Mouse (Mus musculus) hindbrain, embryonic 13.5 days (tissue): ENCODE measurements at regions not wholly inside any gene's neighbourhood (a gene's known extent, or its start where the extent isn't known, plus 50 kb on each side); places are given as distances from the start of the nearest gene placed in this dataset.

Source experiments
- ATAC-seq: fragments of 200-750 bp; cut with Nextera tagmentation; 2 replicates; pipeline ENCODE4 v1.8.0; 2017; ENCODE audit warnings: moderate TSS enrichment; ENCODE audit not compliant: low FRiP score
- H3K27ac ChIP-seq: fragments of 300-500 bp; sonication (generic); 2 replicates; pipeline ENCODE4 v1.5.1; 2015; ENCODE audit warnings: inconsistent platforms, mild to moderate bottlenecking, moderate library complexity
- H3K27me3 ChIP-seq: fragments of 300-500 bp; sonication (generic); 2 replicates; pipeline ENCODE4 v1.6.1; 2015; ENCODE audit warnings: mild to moderate bottlenecking, inconsistent platforms
- H3K36me3 ChIP-seq: fragments of 300-500 bp; sonication (generic); 2 replicates; pipeline ENCODE4 v1.6.1; 2015; ENCODE audit warnings: mild to moderate bottlenecking, inconsistent platforms
- H3K4me1 ChIP-seq: fragments of 300-500 bp; sonication (generic); replicated peaks from 2 replicates; pipeline ENCODE4 v1.6.1; 2015; ENCODE audit warnings: inconsistent platforms
- H3K4me2 ChIP-seq: fragments of 300-500 bp; sonication (generic); 2 replicates; pipeline ENCODE4 v1.6.1; 2015; ENCODE audit warnings: inconsistent platforms, mild to moderate bottlenecking, moderate library complexity
- H3K4me3 ChIP-seq: fragments of 300-500 bp; sonication (generic); 2 replicates; pipeline ENCODE4 v1.5.1; 2015; ENCODE audit warnings: mild to moderate bottlenecking, inconsistent platforms
- H3K9ac ChIP-seq: fragments of 300-500 bp; sonication (generic); 2 replicates; pipeline ENCODE4 v1.6.1; 2015; ENCODE audit warnings: mild to moderate bottlenecking, inconsistent platforms
- H3K9me3 ChIP-seq: fragments of 300-500 bp; sonication (generic); 2 replicates; pipeline ENCODE4 v1.6.1; 2016; ENCODE audit warnings: inconsistent platforms
- WGBS: fragments of 180-500 bp; shearing (Covaris S2); methylation state at CpG from one replicate; pipeline ENCODE4 v1.1.7; 2015; 5-methylcytosine and 5-hydroxymethylcytosine counted together

- no peak overlapping the region for H3K4me2 ChIP-seq
- WGBS, result 74% methylated on average over 6 of the region's 6 CpGs
Measured at GRCm38 (mm10) chr6:126481257-126481656, 54.0 kb downstream of the Kcna5 start.

DNA sequence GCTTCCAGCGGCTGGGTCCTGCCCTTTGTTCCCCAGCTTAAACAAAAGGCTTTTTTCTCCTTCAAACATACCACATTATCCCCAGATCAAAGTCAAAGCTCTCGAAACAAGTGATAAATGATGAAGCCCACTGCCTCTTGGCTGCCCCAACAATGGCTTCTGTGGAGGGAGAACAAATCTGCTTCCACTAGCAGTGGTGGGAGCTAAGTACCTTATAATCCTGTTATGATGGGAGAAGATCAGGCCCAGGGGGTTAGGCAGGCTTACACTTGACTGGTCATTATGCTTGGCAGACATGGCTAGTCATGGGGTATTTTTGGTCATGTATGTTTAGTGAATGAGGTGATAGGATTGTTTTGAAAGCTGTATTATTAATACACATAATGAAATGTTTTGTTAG, 57.7 kb downstream of the Kcna5 start:
- no peak for ATAC-seq

More at GRCm38 (mm10) chr6:126481257-126481656, 54.0 kb downstream of the Kcna5 start:
- H3K9me3 ChIP-seq, result no peaks in the 10 kb centered on the region
- H3K27ac ChIP-seq, result no peak overlapping the region
- ATAC-seq, result no peak
- no peak overlapping the region for H3K4me3 ChIP-seq
- no peaks in the 10 kb centered on the region for H3K36me3 ChIP-seq
- no peak overlapping the region for H3K9ac ChIP-seq
- H3K27me3 ChIP-seq, result no peaks in the 10 kb centered on the region
- H3K4me1 ChIP-seq, result peaks cover 9% of the 10 kb centered on the region; the same call in 1 of the 2 replicates

DNA sequence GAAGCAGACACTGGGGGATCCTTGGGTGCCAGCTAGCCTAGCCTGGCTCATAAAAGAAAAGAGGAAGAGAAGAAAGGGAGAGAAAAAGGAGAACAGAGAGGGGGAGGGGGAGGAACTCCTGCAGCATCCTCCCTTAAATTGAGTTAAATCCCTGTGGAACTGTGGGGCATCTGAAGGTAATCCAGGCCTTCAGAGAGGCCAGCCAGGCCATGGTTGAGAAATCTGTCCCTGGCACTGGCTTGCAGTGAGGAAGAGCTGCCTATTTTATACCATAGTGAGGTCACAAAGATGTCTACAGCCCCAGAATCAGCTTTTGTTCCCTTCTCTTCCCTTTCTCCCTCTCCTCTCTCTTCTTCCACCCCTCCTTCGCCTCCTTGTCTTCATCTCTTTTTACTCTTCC, 58.5 kb downstream of the Kcna5 start:
- 81% methylated on average over 1 of the region's 1 CpGs for WGBS

More for the DNA sequence above, 57.7 kb downstream of the Kcna5 start:
- H3K27me3 ChIP-seq, result no peaks in the 10 kb centered on the region
- no peaks in the 10 kb centered on the region for H3K36me3 ChIP-seq
- no peak overlapping the region for H3K9ac ChIP-seq
- no peak overlapping the region for H3K27ac ChIP-seq
- H3K4me3 ChIP-seq, result no peak overlapping the region
- no peaks in the 10 kb centered on the region for H3K9me3 ChIP-seq
- no peak overlapping the region for H3K4me2 ChIP-seq
- 0 out of 2 replicates have a peak, but pooled peaks cover 9% of the 10 kb centered on the region for H3K4me1 ChIP-seq
- WGBS, result 11% methylated on average over 2 of the region's 2 CpGs

DNA sequence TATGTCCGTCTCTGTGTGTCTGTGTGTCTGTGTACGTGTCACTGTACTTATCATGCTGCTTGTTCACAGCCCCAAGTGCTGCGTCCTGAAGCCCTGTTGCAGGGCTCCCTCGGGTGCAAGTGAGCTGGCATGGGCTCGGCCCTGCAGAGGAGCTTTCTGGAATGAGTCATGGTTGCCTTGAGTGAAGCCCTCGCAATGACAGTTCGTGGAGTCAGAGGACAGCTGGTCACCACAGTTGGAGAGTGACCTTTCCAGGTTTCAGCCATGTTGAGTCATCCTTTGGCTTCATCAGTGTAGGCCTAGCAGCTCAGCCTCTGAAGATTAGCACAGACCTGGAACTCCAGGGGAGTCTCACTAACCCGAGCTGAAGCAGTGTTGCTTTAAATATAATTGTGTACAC, 59.7 kb downstream of the Kcna5 start:
- H3K4me2 ChIP-seq, result no peak overlapping the region
- no peak overlapping the region for H3K4me3 ChIP-seq
- H3K27ac ChIP-seq, result no peak overlapping the region
- H3K9ac ChIP-seq, result no peak overlapping the region
- WGBS, result 84% methylated on average over 8 of the region's 8 CpGs
- H3K27me3 ChIP-seq, result no peaks in the 10 kb centered on the region
- peaks cover 14% of the 10 kb centered on the region; the same call in 1 of the 2 replicates for H3K4me1 ChIP-seq
- no peaks in the 10 kb centered on the region for H3K9me3 ChIP-seq
- H3K36me3 ChIP-seq, result no peaks in the 10 kb centered on the region
- ATAC-seq, result no peak

More for the DNA sequence above, 58.5 kb downstream of the Kcna5 start:
- Histone ChIP-seq H3K4me1 (0 out of 2 replicates have a peak, but pooled peaks cover 9% of the 10 kb centered on the region), H3K4me2 (no peak overlapping the region), H3K9me3 (no peaks in the 10 kb centered on the region), H3K27ac (no peak overlapping the region), H3K36me3 (no peaks in the 10 kb centered on the region), H3K4me3 (no peak overlapping the region), H3K27me3 (no peaks in the 10 kb centered on the region), H3K9ac (no peak overlapping the region)
- ATAC-seq, result no peak

- H3K4me1 ChIP-seq, result no peaks in the 10 kb centered on the region
- no peak overlapping the region for H3K4me2 ChIP-seq
- ATAC-seq, result no peak
- H3K4me3 ChIP-seq, result no peak overlapping the region
- no peaks in the 10 kb centered on the region for H3K27me3 ChIP-seq
- WGBS, result 56% methylated on average over 1 of the region's 1 CpGs
- no peak overlapping the region for H3K27ac ChIP-seq
- no peak overlapping the region for H3K9ac ChIP-seq
- H3K9me3 ChIP-seq, result no peaks in the 10 kb centered on the region
- no peaks in the 10 kb centered on the region for H3K36me3 ChIP-seq
Measured at GRCm38 (mm10) chr6:126453751-126454150, 81.5 kb downstream of the Kcna5 start.

DNA sequence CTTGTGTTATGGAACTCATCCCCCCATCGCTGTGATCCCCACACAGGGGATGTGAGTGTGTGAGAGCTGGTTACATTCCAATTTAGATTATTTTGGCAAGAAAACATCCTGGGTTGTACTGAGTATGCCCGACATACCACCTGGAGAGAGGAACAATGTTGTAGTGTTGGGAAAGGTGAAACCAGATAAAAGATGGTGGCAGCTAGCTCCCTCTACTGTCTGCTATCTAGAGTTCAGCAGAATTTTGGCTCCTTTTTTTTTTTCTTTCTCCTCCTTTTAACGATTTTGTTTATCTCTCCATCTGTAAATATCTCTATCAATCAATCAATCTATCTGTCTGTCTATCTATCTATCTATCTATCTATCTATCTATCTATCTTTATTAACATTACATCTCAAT, 89.7 kb downstream of the Kcna5 start:
- H3K4me1 ChIP-seq, result no peaks in the 10 kb centered on the region
- WGBS, result 30% methylated on average over 3 of the region's 3 CpGs
- H3K27ac ChIP-seq, result no peak overlapping the region

GRCm38 (mm10) chr6:126440254-126440653, 95.0 kb downstream of the Kcna5 start:
- Histone ChIP-seq H3K9me3 (no peaks in the 10 kb centered on the region), H3K9ac (no peak overlapping the region), H3K4me2 (no peak overlapping the region), H3K4me3 (no peak overlapping the region), H3K27me3 (no peaks in the 10 kb centered on the region), H3K4me1 (no peaks in the 10 kb centered on the region), H3K27ac (no peak overlapping the region), H3K36me3 (no peaks in the 10 kb centered on the region)
- ATAC-seq, result no peak
- WGBS, result 74% methylated on average over 1 of the region's 1 CpGs

More for the DNA sequence above, 89.7 kb downstream of the Kcna5 start:
- no peaks in the 10 kb centered on the region for H3K36me3 ChIP-seq
- no peak overlapping the region for H3K9ac ChIP-seq
- H3K4me3 ChIP-seq, result no peak overlapping the region
- no peaks in the 10 kb centered on the region for H3K9me3 ChIP-seq
- H3K4me2 ChIP-seq, result no peak overlapping the region
- H3K27me3 ChIP-seq, result no peaks in the 10 kb centered on the region
- ATAC-seq, result no peak

DNA sequence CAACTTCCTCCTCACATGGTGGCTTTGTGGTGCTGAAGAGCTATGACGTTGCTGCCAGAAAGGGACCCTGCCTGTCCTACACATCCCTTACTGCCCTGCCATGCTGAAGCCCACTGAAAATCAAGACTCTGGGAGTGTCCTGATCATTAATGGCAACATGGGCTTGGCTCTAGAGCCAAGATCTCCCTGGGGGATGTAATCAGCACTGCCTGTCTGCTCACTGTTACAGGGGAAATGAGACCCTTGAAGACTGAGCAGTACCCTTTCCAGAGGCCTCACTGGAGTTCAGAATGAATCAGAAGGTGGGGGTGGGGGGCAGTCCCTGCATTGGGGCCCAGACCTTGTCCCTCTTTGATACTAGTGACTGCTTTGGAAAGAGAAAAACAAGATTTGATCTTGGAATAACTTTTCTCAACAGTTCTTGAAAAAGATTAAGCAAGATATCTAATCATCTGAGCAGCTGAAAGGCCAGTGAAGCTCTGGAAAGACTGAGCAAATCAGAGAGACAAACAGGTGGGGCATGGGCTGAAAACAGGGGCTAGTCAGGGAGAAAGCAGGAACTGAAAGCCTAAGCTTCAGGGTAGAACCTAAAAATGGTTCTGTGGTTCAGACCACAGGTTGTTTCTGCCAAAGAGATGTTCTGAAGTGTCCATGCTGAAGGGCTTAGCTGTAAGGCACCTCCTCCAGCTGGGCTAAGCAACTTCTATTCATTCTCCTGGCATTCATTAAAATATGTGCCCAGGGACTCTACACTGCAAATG, 97.1 kb downstream of the Kcna5 start:
- 85% methylated on average over 1 of the region's 1 CpGs for WGBS
- no peaks in the 10 kb centered on the region for H3K27me3 ChIP-seq
- H3K4me1 ChIP-seq, result no peaks in the 10 kb centered on the region
- no peak overlapping the region for H3K9ac ChIP-seq
- H3K36me3 ChIP-seq, result no peaks in the 10 kb centered on the region
- no peak overlapping the region for H3K27ac ChIP-seq
- H3K4me2 ChIP-seq, result no peak overlapping the region
- H3K4me3 ChIP-seq, result no peak overlapping the region
- ATAC-seq, result no peak
- no peaks in the 10 kb centered on the region for H3K9me3 ChIP-seq

- Histone ChIP-seq H3K4me3 (no peak overlapping the region), H3K27ac (no peak overlapping the region), H3K36me3 (no peaks in the 10 kb centered on the region), H3K9me3 (no peaks in the 10 kb centered on the region), H3K4me1 (no peaks in the 10 kb centered on the region), H3K27me3 (no peaks in the 10 kb centered on the region), H3K9ac (no peak overlapping the region), H3K4me2 (no peak overlapping the region)
- ATAC-seq, result no peak
Measured at GRCm38 (mm10) chr6:126427208-126427607, 108.0 kb downstream of the Kcna5 start.

DNA sequence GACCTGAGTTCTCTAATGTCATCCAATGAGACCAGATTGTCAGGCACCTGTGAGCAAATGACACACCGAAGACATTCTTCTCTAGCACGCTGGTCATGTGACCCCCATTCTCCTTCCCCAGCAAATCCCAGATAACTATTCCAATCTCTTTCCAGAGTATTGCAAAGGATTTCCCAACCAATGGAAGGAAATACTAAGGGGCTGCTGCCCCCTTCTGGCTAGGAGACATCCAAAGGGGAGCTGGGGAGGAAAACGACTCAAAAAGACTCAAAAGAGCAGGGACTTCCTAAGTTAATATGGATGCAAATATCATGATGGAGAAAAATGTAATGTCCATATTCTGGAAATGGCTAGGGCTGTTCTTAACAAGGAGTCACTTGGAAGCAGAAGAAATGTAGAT, 129.5 kb downstream of the Kcna5 start:
- no peak overlapping the region for H3K27ac ChIP-seq
- no peaks in the 10 kb centered on the region for H3K27me3 ChIP-seq
- H3K4me3 ChIP-seq, result no peak overlapping the region
- no peaks in the 10 kb centered on the region for H3K4me1 ChIP-seq
- no peak overlapping the region for H3K4me2 ChIP-seq
- no peaks in the 10 kb centered on the region for H3K36me3 ChIP-seq
- no peaks in the 10 kb centered on the region for H3K9me3 ChIP-seq
- no peak for ATAC-seq
- 50% methylated on average over 3 of the region's 3 CpGs for WGBS
- H3K9ac ChIP-seq, result no peak overlapping the region

DNA sequence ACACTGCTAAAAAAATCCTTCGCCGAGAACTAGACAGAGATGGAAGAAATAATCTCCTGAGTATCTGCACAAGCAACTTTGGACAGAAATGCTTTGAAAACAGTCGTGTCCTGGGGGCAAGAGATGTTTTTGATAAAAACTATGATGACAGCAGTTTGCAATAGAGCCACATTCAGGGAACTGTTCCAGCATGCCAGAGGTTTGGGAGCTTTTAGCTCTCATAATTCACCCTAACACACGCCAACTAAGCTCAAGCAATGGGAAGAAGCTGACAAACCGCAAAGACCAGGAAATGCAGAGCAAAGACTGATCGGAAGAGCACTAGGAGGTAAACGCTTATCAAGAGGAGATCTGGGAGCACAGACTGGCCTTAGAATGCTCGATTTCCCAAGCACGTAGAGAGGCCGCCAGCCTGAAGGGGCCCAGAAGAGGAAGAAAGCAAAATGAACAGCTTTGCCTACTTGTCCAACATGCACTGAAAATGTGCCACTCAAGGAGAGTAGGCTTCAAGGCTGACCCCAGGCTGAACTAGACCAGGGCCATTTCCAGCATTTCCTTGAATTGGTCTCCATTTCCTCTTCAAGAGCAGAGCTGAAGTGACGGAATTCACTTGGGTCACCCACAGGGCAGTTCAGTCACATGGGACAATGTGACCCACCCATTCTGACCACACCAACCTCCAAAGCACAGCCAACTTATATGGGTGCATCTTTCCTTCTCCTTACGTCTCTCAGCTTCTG, 130.7 kb downstream of the Kcna5 start:
- Histone ChIP-seq H3K27me3 (no peaks in the 10 kb centered on the region), H3K27ac (no peak overlapping the region), H3K4me3 (no peak overlapping the region), H3K9ac (no peak overlapping the region), H3K36me3 (no peaks in the 10 kb centered on the region), H3K9me3 (no peaks in the 10 kb centered on the region), H3K4me1 (no peaks in the 10 kb centered on the region), H3K4me2 (no peak overlapping the region)
- 85% methylated on average over 12 of the region's 12 CpGs for WGBS
- ATAC-seq, result no peak

DNA sequence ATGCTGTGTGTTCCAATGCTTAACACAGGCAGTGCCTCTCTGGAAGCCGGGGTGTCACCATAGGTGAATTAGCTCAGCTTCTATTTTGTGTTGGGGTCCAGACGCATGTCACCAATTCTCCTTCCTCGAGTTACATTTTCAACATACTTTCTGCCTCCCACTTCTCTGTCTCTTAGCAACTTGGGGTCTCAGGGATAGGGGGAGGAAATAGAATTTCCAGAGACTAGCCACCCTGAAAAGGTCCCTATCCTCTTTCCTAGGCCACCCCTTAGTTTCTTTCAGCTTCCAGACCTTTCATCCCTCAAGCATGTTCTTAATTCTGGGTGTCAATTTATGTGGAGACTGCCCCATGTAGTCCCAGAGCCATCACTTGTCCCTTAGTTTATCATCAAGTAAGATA, 135.6 kb downstream of the Kcna5 start:
- Histone ChIP-seq H3K9ac (no peak overlapping the region), H3K9me3 (no peaks in the 10 kb centered on the region), H3K36me3 (no peaks in the 10 kb centered on the region), H3K27me3 (no peaks in the 10 kb centered on the region), H3K4me2 (no peak overlapping the region), H3K27ac (no peak overlapping the region), H3K4me1 (peaks cover 6% of the 10 kb centered on the region; the same call in 1 of the 2 replicates), H3K4me3 (no peak overlapping the region)
- 55% methylated on average over 3 of the region's 3 CpGs for WGBS
- ATAC-seq, result no peak

- H3K27ac ChIP-seq, result no peak overlapping the region
- H3K9me3 ChIP-seq, result no peaks in the 10 kb centered on the region
- H3K27me3 ChIP-seq, result no peaks in the 10 kb centered on the region
- no peak overlapping the region for H3K9ac ChIP-seq
- WGBS, result 30% methylated on average over 2 of the region's 2 CpGs
- no peak overlapping the region for H3K4me2 ChIP-seq
- H3K4me1 ChIP-seq, result peaks cover 6% of the 10 kb centered on the region; the same call in 1 of the 2 replicates
- H3K4me3 ChIP-seq, result no peak overlapping the region
- H3K36me3 ChIP-seq, result no peaks in the 10 kb centered on the region
- no peak for ATAC-seq
Measured at GRCm38 (mm10) chr6:126398641-126399040, 136.6 kb downstream of the Kcna5 start.
